Mouse (Mus musculus) duodenum, adult 2 months (tissue): ENCODE measurements around the gene Fndc4. TPM values are rescaled to one million over a fixed set of nuclear protein-coding genes. Genes with fewer than 3 reads are reported as not detected.

Source experiments
- polyA plus RNA-seq: library from polyadenylated mRNA; depleted of rRNA; stranded (reverse); fragments of >200 nt; gene quantifications from 2 replicates; pipeline ENCODE4 v1.2.3, GENCODE M21; 2012; ENCODE audit warnings: low replicate concordance; rRNA removed

Fndc4 gene
- polyA plus RNA-seq, result 2.6 and 5.2 TPM in 2 replicates

DNA sequence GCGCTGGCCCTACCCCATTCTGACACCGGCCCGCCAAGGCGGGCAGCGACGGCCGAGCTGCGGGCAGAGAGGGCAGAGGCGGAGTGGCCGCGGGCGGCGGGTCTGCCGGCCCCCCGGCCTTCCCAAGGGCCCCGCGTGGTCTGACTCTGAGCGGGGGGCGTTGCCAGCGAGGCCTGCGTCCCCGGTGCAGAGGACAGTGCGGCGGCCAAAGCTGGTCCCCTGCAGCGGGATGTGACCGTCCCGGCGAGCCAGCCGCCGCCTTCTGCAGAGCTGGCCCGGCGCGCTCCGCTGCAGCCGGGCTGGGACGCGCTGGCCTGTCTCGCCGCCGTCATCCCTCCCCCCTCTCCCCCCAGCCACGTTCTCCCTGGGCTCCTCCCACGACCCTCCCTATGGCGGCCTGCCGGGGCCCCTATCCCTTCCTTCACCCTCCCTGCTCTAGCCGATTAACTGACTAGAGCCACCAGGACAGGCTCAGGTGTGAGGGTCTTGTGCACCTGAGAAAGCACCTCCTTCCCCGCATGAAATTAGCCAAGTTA is at the start of gene Fndc4:
Fndc4 (minus strand) TSS at position 475 of the 536 bp plus-strand sequence.

DNA sequence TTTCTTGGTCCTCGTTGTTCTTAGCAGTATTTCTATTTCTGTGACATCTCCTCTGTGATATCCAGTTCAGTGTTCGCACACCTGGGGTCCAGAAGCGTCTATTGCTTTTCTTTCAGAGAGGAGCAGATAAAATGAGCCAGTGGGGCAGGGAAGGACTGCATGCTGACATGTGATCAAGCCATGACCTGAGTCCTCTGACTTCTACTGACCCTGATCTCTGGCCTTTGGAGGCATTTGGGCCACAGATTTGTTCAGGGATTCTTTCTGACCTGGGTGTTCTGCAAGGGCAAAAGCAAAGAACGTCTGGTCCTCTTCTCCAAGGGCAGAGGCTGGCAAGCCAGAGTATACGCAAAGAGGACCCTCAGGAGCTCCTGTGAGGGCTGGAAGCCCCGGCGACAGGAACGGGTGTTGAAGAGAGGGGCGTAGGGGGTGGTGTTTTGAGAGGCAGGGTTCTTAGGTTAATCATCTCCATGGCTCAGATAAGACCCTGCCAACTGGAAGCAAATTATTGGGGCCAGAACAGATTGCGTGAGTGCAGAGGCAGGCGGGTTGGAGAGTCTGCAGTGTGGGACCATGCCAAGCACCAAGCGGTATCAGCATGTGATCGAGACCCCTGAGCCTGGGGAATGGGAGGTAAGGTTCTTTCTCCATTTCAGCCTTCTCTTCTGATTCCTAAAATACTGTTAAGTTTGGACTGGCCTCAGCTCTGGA is 1.3 kb upstream of the Fndc4 start, which contains the start of gene Gckr:
Gckr (plus strand) TSS at position 397 of the 711 bp plus-strand sequence.

GRCm38 (mm10) chr5:31290521-31291360 is 5.1 kb downstream of the Fndc4 start, which contains the start of gene Ift172:
Ift172 (minus strand) TSS chr5:31291116.

GRCm38 (mm10) chr5:31251541-31252101 is 44.3 kb downstream of the Fndc4 start, which contains the start of gene Krtcap3:
Krtcap3 (plus strand) TSS chr5:31251691.

Other genes with a start within 250 kb of the Fndc4 start
- gene Atraid, start 247.8 kb downstream of the Fndc4 start, polyA plus RNA-seq, result 39.3 and 58.7 TPM in 2 replicates
- gene Slc5a6, start 247.2 kb downstream of the Fndc4 start, polyA plus RNA-seq, result 37.3 and 46.8 TPM in 2 replicates
- 13.4 and 20.9 TPM in 2 replicates for gene Cad, start 241.3 kb downstream of the Fndc4 start, polyA plus RNA-seq
- gene Dnajc5g, start 189.8 kb downstream of the Fndc4 start, polyA plus RNA-seq, result not detected in 2 replicates
- gene Slc30a3, start 187.8 kb downstream of the Fndc4 start, polyA plus RNA-seq, result 0.15 and 0.69 TPM in 2 replicates
- not detected in 2 replicates for gene Trim54, start 179.4 kb downstream of the Fndc4 start, polyA plus RNA-seq
- not detected in 2 replicates for gene Ucn, start 157.3 kb downstream of the Fndc4 start, polyA plus RNA-seq
- gene Mpv17, start 141.8 kb downstream of the Fndc4 start, polyA plus RNA-seq, result 20.0 and 31.7 TPM in 2 replicates
- 0.47 and 0.76 TPM in 2 replicates for gene Gm29609, start 116.2 kb downstream of the Fndc4 start, polyA plus RNA-seq
- gene Gtf3c2, start 115.9 kb downstream of the Fndc4 start, polyA plus RNA-seq, result 29.7 and 31.1 TPM in 2 replicates
- 59.4 and 61.7 TPM in 2 replicates for gene Snx17, start 102.9 kb downstream of the Fndc4 start, polyA plus RNA-seq
- 27.5 and 32.1 TPM in 2 replicates for gene Eif2b4, start 102.7 kb downstream of the Fndc4 start, polyA plus RNA-seq
- 52.4 and 60.3 TPM in 2 replicates for gene Zfp513, start 93.8 kb downstream of the Fndc4 start, polyA plus RNA-seq
- gene Ppm1g, start 75.4 kb downstream of the Fndc4 start, polyA plus RNA-seq, result 85.7 and 105 TPM in 2 replicates
- 185 and 336 TPM in 2 replicates for gene Nrbp1, start 55.2 kb downstream of the Fndc4 start, polyA plus RNA-seq
- 1.2 TPM in 1 of 2 replicates, not detected in the other for gene Gm9970, start 54.8 kb downstream of the Fndc4 start, polyA plus RNA-seq
- gene Krtcap3, start 44.4 kb downstream of the Fndc4 start, polyA plus RNA-seq, result 217 and 238 TPM in 2 replicates
- gene Ift172, start 5.0 kb downstream of the Fndc4 start, polyA plus RNA-seq, result 31.0 and 35.5 TPM in 2 replicates
- not detected in 2 replicates for gene Gckr, start 1.4 kb upstream of the Fndc4 start, polyA plus RNA-seq
- 3.0 and 4.6 TPM in 2 replicates for gene Zfp512, start 156.4 kb upstream of the Fndc4 start, polyA plus RNA-seq
- not detected in 2 replicates for gene 4930548H24Rik, start 189.7 kb upstream of the Fndc4 start, polyA plus RNA-seq
- 3.9 and 15.5 TPM in 2 replicates for gene Gpn1, start 198.7 kb upstream of the Fndc4 start, polyA plus RNA-seq
- gene Slc4a1ap, start 230.9 kb upstream of the Fndc4 start, polyA plus RNA-seq, result 7.0 and 9.3 TPM in 2 replicates
- 4.6 and 6.4 TPM in 2 replicates for gene Supt7l, start 231.7 kb upstream of the Fndc4 start, polyA plus RNA-seq